Mouse (Mus musculus) hindbrain, postnatal 0 days (tissue): ENCODE measurements around the gene Mpeg1. TPM values are rescaled to one million over a fixed set of nuclear protein-coding genes. Genes with fewer than 3 reads are reported as not detected.

Source experiments
- ATAC-seq: fragments of 200-750 bp; cut with Nextera tagmentation; 2 replicates; pipeline ENCODE4 v1.8.0; 2017; ENCODE audit warnings: mild to moderate bottlenecking, moderate TSS enrichment, moderate library complexity
- DNase-seq: peaks from one replicate; pipeline ENCODE4 v3.0.0-alpha.2; 2015; ENCODE audit warnings: low spot score
- H3K27ac ChIP-seq: fragments of 300-500 bp; sonication (generic); 2 replicates; pipeline ENCODE4 v1.5.1; 2014; ENCODE audit warnings: mild to moderate bottlenecking
- H3K27me3 ChIP-seq: fragments of 300-500 bp; sonication (generic); 2 replicates; pipeline ENCODE4 v1.6.1; 2014; ENCODE audit warnings: low read length, mixed read lengths; ENCODE audit not compliant: insufficient read depth
- H3K36me3 ChIP-seq: fragments of 300-500 bp; sonication (generic); 2 replicates; pipeline ENCODE4 v1.6.1; 2014; ENCODE audit warnings: low read length, mixed read lengths; ENCODE audit not compliant: insufficient read depth
- H3K4me1 ChIP-seq: fragments of 300-500 bp; sonication (generic); 2 replicates; pipeline ENCODE4 v1.6.1; 2014; ENCODE audit warnings: antibody characterized with exemption, low read length, mixed read lengths; ENCODE audit not compliant: insufficient read depth
- H3K4me2 ChIP-seq: fragments of 300-500 bp; sonication (generic); 2 replicates; pipeline ENCODE4 v1.6.1; 2014; ENCODE audit warnings: low read depth, mild to moderate bottlenecking, low read length, moderate library complexity, mixed read lengths
- H3K4me3 ChIP-seq: fragments of 300-500 bp; sonication (generic); 2 replicates; pipeline ENCODE4 v1.5.1; 2014; ENCODE audit warnings: low read length
- H3K9ac ChIP-seq: fragments of 300-500 bp; sonication (generic); replicated peaks from 2 replicates; pipeline ENCODE4 v1.6.1; 2014; ENCODE audit warnings: mild to moderate bottlenecking, low read length, moderate library complexity, mixed read lengths
- H3K9me3 ChIP-seq: fragments of 300-500 bp; sonication (generic); 2 replicates; pipeline ENCODE4 v1.6.1; 2016; ENCODE audit warnings: low read length, mixed read lengths
- CTCF ChIP-seq: IDR thresholded peaks from 2 replicates; pipeline ENCODE4 v1.5.1; 2016; ENCODE audit warnings: antibody characterized with exemption, control low read depth, low read depth
- WGBS: fragments of 180-500 bp; shearing (Covaris S2); extraction: QIAGEN DNeasy Blood & Tissue Kit; methylation state at CpG from one replicate; pipeline ENCODE4 v1.1.7; 2014; 5-methylcytosine and 5-hydroxymethylcytosine counted together
- polyA plus RNA-seq: library from polyadenylated mRNA; unstranded; fragments of >200 nt; fragmentation: Nextera tagmentation; extraction: Ambion mirVana; gene quantifications from 2 replicates; pipeline ENCODE4 v1.2.1, GENCODE M21; 2015
- total RNA-seq: library from RNA; depleted of rRNA; stranded (reverse); fragments of >200 nt; gene quantifications from 2 replicates; pipeline ENCODE4 v1.2.3, GENCODE M21; 2014

Mpeg1 gene
- total and polyA plus RNA-seq, 2 experiments from 2014 or later: 1.0 to 3.1 TPM

GRCm38 (mm10) chr19:12427605-12428004 is 33.0 kb upstream of the Mpeg1 start, which contains the start of gene Pfpl:
TSS of gene Pfpl (plus strand) at chr19:12427905.
- no peak within 1 kb of the TSS for H3K9ac ChIP-seq
- H3K36me3 ChIP-seq: no peaks in the 10 kb centered on the region
- DNase-seq (no peak), ATAC-seq (no peak)
- H3K4me2 ChIP-seq: no peak within 1 kb of the TSS
- no peak within 1 kb of the TSS for H3K4me3 ChIP-seq
- H3K4me1 ChIP-seq: no peaks in the 10 kb centered on the region
- H3K27me3 ChIP-seq: no peaks in the 10 kb centered on the region
- no peak for TF ChIP-seq CTCF
- no peaks in the 10 kb centered on the region for H3K9me3 ChIP-seq
- H3K27ac ChIP-seq: no peak within 1 kb of the TSS
- WGBS: 96% methylated on average over 6 of the region's 6 CpGs

GRCm38 (mm10) chr19:12433033-12433432 is 27.5 kb upstream of the Mpeg1 start:
- 6% methylated on average over 2 of the region's 2 CpGs for WGBS
- no peaks in the 10 kb centered on the region for H3K9me3 ChIP-seq
- peak; percentile 62 for DNase-seq
- peak; percentile 70 for TF ChIP-seq CTCF
- no peak overlapping the region for H3K9ac ChIP-seq
- H3K27ac ChIP-seq: no peak overlapping the region
- H3K27me3 ChIP-seq: no peaks in the 10 kb centered on the region
- H3K4me2 ChIP-seq: no peak overlapping the region
- ATAC-seq: peak; percentile 76
- no peaks in the 10 kb centered on the region for H3K4me1 ChIP-seq
- no peaks in the 10 kb centered on the region for H3K36me3 ChIP-seq
- H3K4me3 ChIP-seq: no peak overlapping the region

- WGBS: 83% methylated on average over 4 of the region's 4 CpGs
- TF ChIP-seq CTCF: no peak
- ATAC-seq (no peak), DNase-seq (no peak)
- no peaks in the 10 kb centered on the region for H3K36me3 ChIP-seq
- no peak overlapping the region for H3K27ac ChIP-seq
- no peak overlapping the region for H3K4me2 ChIP-seq
- no peaks in the 10 kb centered on the region for H3K9me3 ChIP-seq
- H3K27me3 ChIP-seq: no peaks in the 10 kb centered on the region
- no peak overlapping the region for H3K4me3 ChIP-seq
- H3K9ac ChIP-seq: no peak overlapping the region
- no peaks in the 10 kb centered on the region for H3K4me1 ChIP-seq
These were observed 25.6 kb upstream of the Mpeg1 start for GRCm38 (mm10) chr19:12435011-12435416.

- Histone ChIP-seq H3K36me3 (no peaks in the 10 kb centered on the region), H3K27me3 (no peaks in the 10 kb centered on the region), H3K27ac (no peak overlapping the region), H3K4me1 (no peaks in the 10 kb centered on the region), H3K9ac (no peak overlapping the region), H3K4me3 (no peak overlapping the region), H3K4me2 (no peak overlapping the region), H3K9me3 (no peaks in the 10 kb centered on the region)
- ATAC-seq (no peak), DNase-seq (no peak)
- no peak for TF ChIP-seq CTCF
- 83% methylated on average over 4 of the region's 4 CpGs for WGBS
These were observed 24.6 kb upstream of the Mpeg1 start for GRCm38 (mm10) chr19:12435750-12436524.

GRCm38 (mm10) chr19:12439581-12439980 is 21.0 kb upstream of the Mpeg1 start:
- H3K4me3 ChIP-seq: no peak overlapping the region
- no peak overlapping the region for H3K4me2 ChIP-seq
- no peak for ATAC-seq
- 54% methylated on average over 1 of the region's 1 CpGs for WGBS
- no peaks in the 10 kb centered on the region for H3K9me3 ChIP-seq
- H3K27me3 ChIP-seq: no peaks in the 10 kb centered on the region
- TF ChIP-seq CTCF: no peak
- H3K4me1 ChIP-seq: no peaks in the 10 kb centered on the region
- DNase-seq: no peak
- no peak overlapping the region for H3K9ac ChIP-seq
- H3K27ac ChIP-seq: no peak overlapping the region
- no peaks in the 10 kb centered on the region for H3K36me3 ChIP-seq

GRCm38 (mm10) chr19:12440103-12440725 is 20.4 kb upstream of the Mpeg1 start:
- no peak overlapping the region for H3K9ac ChIP-seq
- WGBS: 67% methylated on average over 5 of the region's 5 CpGs
- H3K4me1 ChIP-seq: no peaks in the 10 kb centered on the region
- ATAC-seq (no peak), DNase-seq (no peak)
- H3K36me3 ChIP-seq: no peaks in the 10 kb centered on the region
- H3K27me3 ChIP-seq: no peaks in the 10 kb centered on the region
- H3K27ac ChIP-seq: no peak overlapping the region
- no peak overlapping the region for H3K4me2 ChIP-seq
- no peak overlapping the region for H3K4me3 ChIP-seq
- TF ChIP-seq CTCF: no peak
- no peaks in the 10 kb centered on the region for H3K9me3 ChIP-seq

GRCm38 (mm10) chr19:12442560-12442959 is 18.0 kb upstream of the Mpeg1 start:
- no peak for ATAC-seq
- Histone ChIP-seq H3K27me3 (no peaks in the 10 kb centered on the region), H3K36me3 (no peaks in the 10 kb centered on the region), H3K4me1 (no peaks in the 10 kb centered on the region), H3K9me3 (no peaks in the 10 kb centered on the region), H3K9ac (no peak overlapping the region), H3K27ac (no peak overlapping the region), H3K4me2 (no peak overlapping the region), H3K4me3 (no peak overlapping the region)
- no peak for TF ChIP-seq CTCF
- DNase-seq: no peak
- 71% methylated on average over 4 of the region's 4 CpGs for WGBS
